Mouse (Mus musculus) limb, embryonic 11.5 days (tissue): ENCODE measurements at regions not wholly inside any gene's neighbourhood (a gene's known extent, or its start where the extent isn't known, plus 50 kb on each side); places are given as distances from the start of the nearest gene placed in this dataset.

Experiments
- ATAC-seq: fragments of 200-750 bp; cut with Nextera tagmentation; 2 replicates; pipeline ENCODE4 v1.8.0; 2017; ENCODE audit warnings: low read depth; ENCODE audit not compliant: insufficient number of reproducible peaks, low FRiP score, low TSS enrichment
- DNase-seq: peaks from one replicate; pipeline ENCODE4 v3.0.0-alpha.2; 2015; ENCODE audit warnings: low spot score
- H3K27ac ChIP-seq: fragments of 300-500 bp; sonication (generic); replicated peaks from 2 replicates; pipeline ENCODE4 v1.5.1; 2014; ENCODE audit warnings: low read depth, mild to moderate bottlenecking, low read length
- H3K27me3 ChIP-seq: fragments of 300-500 bp; sonication (generic); 2 replicates; pipeline ENCODE4 v1.6.1; 2014; ENCODE audit warnings: mild to moderate bottlenecking, low read length, mixed read lengths; ENCODE audit not compliant: control insufficient read depth, insufficient read depth
- H3K36me3 ChIP-seq: fragments of 300-500 bp; sonication (generic); 2 replicates; pipeline ENCODE4 v1.6.1; 2014; ENCODE audit warnings: mild to moderate bottlenecking, low read length, moderate library complexity, mixed read lengths; ENCODE audit not compliant: control insufficient read depth, insufficient read depth
- H3K4me1 ChIP-seq: fragments of 300-500 bp; sonication (generic); 2 replicates; pipeline ENCODE4 v1.6.1; 2014; ENCODE audit warnings: low read length, mixed read lengths; ENCODE audit not compliant: control insufficient read depth, insufficient read depth
- H3K4me2 ChIP-seq: fragments of 300-500 bp; sonication (generic); 2 replicates; pipeline ENCODE4 v1.6.1; 2014; ENCODE audit warnings: low read depth, mild to moderate bottlenecking, moderate library complexity; ENCODE audit not compliant: severe bottlenecking
- H3K4me3 ChIP-seq: fragments of 300-500 bp; sonication (generic); 2 replicates; pipeline ENCODE4 v1.5.1; 2014; ENCODE audit warnings: low read depth, low read length
- H3K9ac ChIP-seq: fragments of 300-500 bp; sonication (generic); 2 replicates; pipeline ENCODE4 v1.6.1; 2014; ENCODE audit warnings: mild to moderate bottlenecking, low read length
- H3K9me3 ChIP-seq: fragments of 300-500 bp; sonication (generic); 2 replicates; pipeline ENCODE4 v1.6.1; 2016; ENCODE audit warnings: low read length; ENCODE audit not compliant: control insufficient read depth
- WGBS: fragments of 180-500 bp; shearing (Covaris S2); extraction: QIAGEN DNeasy Blood & Tissue Kit; methylation state at CpG from one replicate; pipeline ENCODE4 v1.1.7; 2014; 5-methylcytosine and 5-hydroxymethylcytosine counted together

DNA sequence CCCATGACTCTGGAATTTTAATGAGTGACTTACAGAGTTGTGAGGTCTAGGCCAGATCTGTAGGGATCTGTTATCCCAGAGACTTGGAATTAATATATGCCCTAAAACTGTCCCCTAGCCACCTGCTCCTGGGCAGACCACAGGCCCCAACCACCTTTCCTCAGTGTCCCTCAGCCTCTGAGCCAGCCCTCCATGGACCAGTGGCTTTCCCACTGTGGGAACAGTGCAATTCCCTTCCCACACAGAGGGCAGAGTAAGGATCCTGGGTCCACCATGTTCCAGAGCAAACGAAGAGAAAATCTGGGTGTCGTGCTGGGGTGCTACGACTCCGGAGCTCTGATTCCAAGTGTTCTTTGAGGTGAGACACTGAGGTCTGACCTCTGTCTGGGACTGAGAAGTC, 174.7 kb downstream of the Thbs2 start:
- H3K4me3 ChIP-seq, result no peak overlapping the region
- no peak overlapping the region for H3K9ac ChIP-seq
- DNase-seq (no peak), ATAC-seq (no peak)
- H3K4me2 ChIP-seq, result no peak overlapping the region
- H3K27me3 ChIP-seq, result no peaks in the 10 kb centered on the region
- H3K9me3 ChIP-seq, result no peaks in the 10 kb centered on the region; the same call in 1 of the 2 replicates
- H3K4me1 ChIP-seq, result 0 out of 2 replicates have a peak, but pooled peaks cover 6% of the 10 kb centered on the region
- no peaks in the 10 kb centered on the region for H3K36me3 ChIP-seq
- H3K27ac ChIP-seq, result no peak overlapping the region
- 89% methylated on average over 4 of the region's 4 CpGs for WGBS

DNA sequence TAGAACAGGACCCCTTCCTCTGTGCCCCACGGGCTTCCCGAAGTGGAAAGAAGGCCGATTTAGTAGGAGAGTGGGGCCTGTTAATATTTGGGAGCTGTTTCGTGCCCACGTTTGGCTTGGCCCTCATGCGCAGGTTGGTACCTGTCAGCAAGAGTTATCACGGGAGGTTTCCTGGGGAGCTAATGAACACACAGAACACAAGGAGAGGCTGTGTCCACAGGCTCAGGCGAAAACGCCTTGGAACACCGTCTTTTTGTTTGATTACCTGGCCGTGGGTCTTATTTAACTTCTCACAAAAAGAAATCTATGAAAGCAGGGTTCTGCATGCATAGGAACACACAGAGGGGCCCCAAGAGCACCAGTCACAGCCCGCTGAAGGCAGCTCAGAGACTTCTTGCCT, 175.8 kb downstream of the Thbs2 start:
- Histone ChIP-seq H3K4me3 (no peak overlapping the region), H3K4me2 (no peak overlapping the region), H3K9ac (no peak overlapping the region), H3K9me3 (no peaks in the 10 kb centered on the region; the same call in 1 of the 2 replicates), H3K4me1 (0 out of 2 replicates have a peak, but pooled peaks cover 6% of the 10 kb centered on the region), H3K27ac (0 out of 2 replicates have a peak overlapping the region, but pooled peaks have one; percentile 3), H3K27me3 (no peaks in the 10 kb centered on the region), H3K36me3 (no peaks in the 10 kb centered on the region)
- ATAC-seq, result no peak
- DNase-seq, result no peak
- 81% methylated on average over 12 of the region's 12 CpGs for WGBS

DNA sequence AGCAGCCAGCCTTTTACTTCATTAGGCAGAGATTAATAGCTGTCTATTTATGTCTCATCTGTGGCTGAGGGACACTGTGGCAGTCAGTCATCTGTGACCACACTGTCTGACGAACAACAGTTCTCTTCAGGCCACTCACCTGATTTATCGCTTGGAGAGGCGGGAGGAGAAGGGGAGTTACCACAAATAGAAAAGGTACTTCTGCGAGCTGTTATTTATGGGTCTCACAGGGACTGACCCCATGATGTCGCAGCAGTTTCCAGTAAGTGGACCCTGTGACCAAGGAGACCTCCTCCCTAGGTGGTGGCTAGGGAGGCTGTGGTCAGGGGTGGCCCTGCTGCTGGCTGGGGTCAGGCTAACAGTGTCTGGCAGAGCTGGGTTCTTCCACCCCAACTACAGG, 176.7 kb downstream of the Thbs2 start:
- Histone ChIP-seq H3K4me2 (no peak overlapping the region), H3K4me1 (0 out of 2 replicates have a peak, but pooled peaks cover 6% of the 10 kb centered on the region), H3K27ac (no peak overlapping the region), H3K4me3 (no peak overlapping the region), H3K9me3 (no peaks in the 10 kb centered on the region; the same call in 1 of the 2 replicates), H3K9ac (no peak overlapping the region), H3K27me3 (no peaks in the 10 kb centered on the region), H3K36me3 (no peaks in the 10 kb centered on the region)
- 58% methylated on average over 5 of the region's 5 CpGs for WGBS
- ATAC-seq (no peak), DNase-seq (no peak)

DNA sequence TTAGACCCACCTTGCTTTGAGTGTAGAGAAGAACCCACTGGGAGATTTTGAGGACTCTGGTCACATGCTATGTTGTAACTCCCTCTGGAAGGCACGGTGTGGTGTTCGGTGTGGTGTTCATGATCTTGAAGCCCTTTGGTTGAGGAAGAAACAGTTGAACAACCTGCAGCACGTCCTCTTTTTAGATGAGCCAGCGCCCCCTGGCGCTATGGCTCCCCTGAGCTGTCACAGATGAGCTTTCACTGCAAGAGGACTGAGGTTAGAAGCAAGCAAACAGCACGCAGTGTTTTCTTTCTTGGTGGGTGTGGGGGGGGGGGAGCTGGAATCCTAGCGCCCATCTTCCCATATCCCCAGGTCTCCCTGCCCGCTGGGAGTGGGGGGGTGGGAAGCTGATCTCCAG, 177.9 kb downstream of the Thbs2 start:
- no peaks in the 10 kb centered on the region for H3K27me3 ChIP-seq
- no peak overlapping the region for H3K4me3 ChIP-seq
- H3K9me3 ChIP-seq, result no peaks in the 10 kb centered on the region; the same call in 1 of the 2 replicates
- H3K27ac ChIP-seq, result no peak overlapping the region
- 0 out of 2 replicates have a peak, but pooled peaks cover 8% of the 10 kb centered on the region for H3K4me1 ChIP-seq
- peak; percentile 78 for DNase-seq
- H3K36me3 ChIP-seq, result no peaks in the 10 kb centered on the region
- H3K4me2 ChIP-seq, result no peak overlapping the region
- H3K9ac ChIP-seq, result no peak overlapping the region
- no peak; the same call in 1 of the 2 replicates for ATAC-seq
- WGBS, result 32% methylated on average over 8 of the region's 8 CpGs

DNA sequence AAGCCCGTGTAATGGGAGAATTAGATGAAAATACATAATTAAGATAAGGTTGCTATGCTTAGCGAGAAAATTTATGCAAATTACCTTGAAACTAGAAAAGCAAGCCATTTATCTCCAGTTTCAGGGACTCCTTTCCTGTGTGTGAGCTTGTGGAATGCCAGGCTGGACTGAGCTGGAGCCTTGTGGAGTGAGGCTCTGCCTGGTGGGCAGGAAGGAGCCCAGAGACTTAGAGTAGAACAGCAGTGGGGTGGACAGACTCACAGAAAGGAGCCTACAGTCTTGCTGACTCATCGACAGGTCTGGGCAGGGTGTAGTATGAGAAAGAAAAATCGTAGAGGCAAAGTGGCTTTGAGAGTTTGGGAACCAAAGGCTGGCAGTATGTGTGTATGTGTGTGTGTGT, 180.6 kb downstream of the Thbs2 start:
- H3K4me3 ChIP-seq, result no peak overlapping the region
- no peak overlapping the region for H3K27ac ChIP-seq
- ATAC-seq, result no peak
- no peaks in the 10 kb centered on the region for H3K36me3 ChIP-seq
- WGBS, result 81% methylated on average over 4 of the region's 4 CpGs
- H3K4me1 ChIP-seq, result peaks cover 12% of the 10 kb centered on the region; the same call in 1 of the 2 replicates
- H3K4me2 ChIP-seq, result no peak overlapping the region
- H3K9ac ChIP-seq, result no peak overlapping the region
- no peaks in the 10 kb centered on the region; the same call in 1 of the 2 replicates for H3K9me3 ChIP-seq
- no peak for DNase-seq
- H3K27me3 ChIP-seq, result no peaks in the 10 kb centered on the region

DNA sequence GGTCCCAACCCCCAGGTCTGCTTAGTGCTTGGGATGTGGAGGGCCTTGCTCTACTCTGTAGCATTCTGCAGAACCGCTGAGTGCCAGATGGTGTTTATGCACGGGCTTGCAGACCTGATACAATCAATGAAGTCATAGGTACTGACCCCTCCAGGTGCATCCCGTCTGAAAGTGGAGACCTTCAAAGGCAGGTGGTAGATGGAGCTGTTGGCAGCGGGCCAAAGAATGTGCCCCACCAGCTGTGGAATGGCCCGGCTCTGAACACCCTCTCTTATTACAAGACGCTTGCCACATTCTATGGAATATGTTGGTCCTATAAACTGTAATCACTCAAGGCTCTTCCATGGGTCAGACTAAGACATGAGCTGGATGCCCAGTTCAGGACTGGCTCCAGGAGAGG, 183.5 kb downstream of the Thbs2 start:
- Histone ChIP-seq H3K27me3 (no peaks in the 10 kb centered on the region), H3K9me3 (no peaks in the 10 kb centered on the region), H3K9ac (no peak overlapping the region), H3K4me3 (no peak overlapping the region), H3K4me1 (peaks cover 7% of the 10 kb centered on the region; the same call in 1 of the 2 replicates), H3K36me3 (no peaks in the 10 kb centered on the region), H3K4me2 (no peak overlapping the region), H3K27ac (no peak overlapping the region)
- DNase-seq, result peak; percentile 83
- 40% methylated on average over 6 of the region's 6 CpGs for WGBS
- peak; percentile 92 for ATAC-seq

DNA sequence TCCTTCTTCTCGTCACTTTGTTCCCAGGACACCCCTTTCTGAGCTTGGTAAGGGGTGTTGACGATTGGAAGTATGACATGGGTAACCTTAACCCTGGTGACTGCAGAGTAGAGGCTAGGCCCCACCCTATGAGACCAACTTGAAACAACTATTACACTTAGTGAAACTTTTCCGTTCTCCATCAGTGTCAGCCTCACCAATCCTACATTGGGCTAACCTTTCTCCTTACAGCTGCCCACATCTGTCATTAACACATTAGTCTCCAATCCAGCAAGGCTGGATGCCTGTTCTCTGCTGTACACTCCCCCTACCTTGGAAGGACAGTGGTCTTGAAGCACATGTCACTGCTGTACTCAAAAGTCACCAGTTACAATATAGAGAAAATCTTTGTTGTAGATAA, 186.9 kb downstream of the Thbs2 start:
- WGBS, result 67% methylated on average over 3 of the region's 3 CpGs
- peaks cover 7% of the 10 kb centered on the region; the same call in 1 of the 2 replicates for H3K4me1 ChIP-seq
- H3K9me3 ChIP-seq, result no peaks in the 10 kb centered on the region
- DNase-seq (no peak), ATAC-seq (no peak)
- no peak overlapping the region for H3K4me2 ChIP-seq
- no peak overlapping the region for H3K9ac ChIP-seq
- no peaks in the 10 kb centered on the region for H3K27me3 ChIP-seq
- no peaks in the 10 kb centered on the region for H3K36me3 ChIP-seq
- H3K4me3 ChIP-seq, result no peak overlapping the region
- no peak overlapping the region for H3K27ac ChIP-seq

DNA sequence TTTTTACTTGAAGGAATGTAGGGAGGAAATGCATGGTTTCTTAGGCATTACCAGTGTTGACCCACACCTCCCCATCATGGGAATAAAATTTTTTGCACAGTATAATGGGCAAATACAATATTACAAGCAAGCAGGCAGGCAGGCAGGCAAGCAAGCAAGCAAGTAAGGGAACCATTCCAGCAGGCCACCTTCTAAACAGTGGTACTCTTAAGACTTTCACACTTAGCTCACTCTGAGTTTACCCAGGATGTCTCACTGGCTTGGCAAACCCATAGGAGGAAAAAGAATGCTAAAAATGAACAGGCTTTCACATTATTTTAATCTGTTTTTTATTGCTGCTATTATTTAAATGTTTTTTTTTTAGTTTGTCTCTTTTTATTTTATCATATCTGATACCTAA, 187.9 kb downstream of the Thbs2 start:
- Histone ChIP-seq H3K27me3 (no peaks in the 10 kb centered on the region), H3K4me2 (no peak overlapping the region), H3K9ac (no peak overlapping the region), H3K9me3 (no peaks in the 10 kb centered on the region), H3K27ac (no peak overlapping the region), H3K4me3 (no peak overlapping the region), H3K36me3 (no peaks in the 10 kb centered on the region), H3K4me1 (peaks cover 4% of the 10 kb centered on the region; the same call in 1 of the 2 replicates)
- DNase-seq (no peak), ATAC-seq (no peak)

DNA sequence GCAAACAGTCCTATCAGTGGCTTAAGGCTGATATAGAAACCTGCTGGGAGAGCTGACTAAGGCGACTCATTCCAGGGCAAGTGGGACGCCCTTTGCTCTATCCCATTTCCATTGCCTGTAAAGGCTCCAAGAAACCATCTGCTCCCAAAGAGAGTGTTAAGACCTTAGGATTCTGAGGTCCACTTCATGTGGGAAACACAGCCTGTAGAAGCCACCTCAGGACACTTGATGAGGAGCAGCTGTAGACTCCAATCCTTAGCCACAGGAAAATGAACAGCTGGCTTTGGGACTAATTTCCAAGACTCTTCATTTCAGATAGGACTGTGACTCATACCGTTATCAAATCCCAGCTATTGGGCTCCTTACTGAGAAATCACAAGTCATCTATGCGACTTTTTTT, 188.6 kb downstream of the Thbs2 start:
- peaks cover 4% of the 10 kb centered on the region; the same call in 1 of the 2 replicates for H3K4me1 ChIP-seq
- ATAC-seq (no peak), DNase-seq (no peak)
- 87% methylated on average over 4 of the region's 4 CpGs for WGBS
- H3K9me3 ChIP-seq, result no peaks in the 10 kb centered on the region
- H3K9ac ChIP-seq, result no peak overlapping the region
- H3K27me3 ChIP-seq, result no peaks in the 10 kb centered on the region
- H3K4me2 ChIP-seq, result no peak overlapping the region
- H3K4me3 ChIP-seq, result no peak overlapping the region
- no peak overlapping the region for H3K27ac ChIP-seq
- no peaks in the 10 kb centered on the region for H3K36me3 ChIP-seq
